Mouse (Mus musculus): Measurements from ENCODE around the gene Magoh. TPM values are rescaled to one million over a fixed set of nuclear protein-coding genes. Genes with fewer than 3 reads are reported as not detected.

The Magoh gene
- 73.3 and 78.1 TPM in 2 replicates for polyA plus RNA-seq (2021; fragmentation: Nextera tagmentation)
- long read RNA-seq, experiment 1, transcript Magoh-201 (5 exons, 692 nt) = major isoform, 37 of 39 reads
- long read RNA-seq, experiment 1, partial matches to known transcripts = 1 of 39 reads
- long read RNA-seq, experiment 1, other reads (novel, unspliced or antisense) = 1 of 39 reads
- long read RNA-seq, experiment 2, transcript Magoh-201 (5 exons, 692 nt) = major isoform, 5 of 10 reads
- long read RNA-seq, experiment 2, partial matches to known transcripts = 4 of 10 reads
- long read RNA-seq, experiment 2, other reads (novel, unspliced or antisense) = 1 of 10 reads

DNA sequence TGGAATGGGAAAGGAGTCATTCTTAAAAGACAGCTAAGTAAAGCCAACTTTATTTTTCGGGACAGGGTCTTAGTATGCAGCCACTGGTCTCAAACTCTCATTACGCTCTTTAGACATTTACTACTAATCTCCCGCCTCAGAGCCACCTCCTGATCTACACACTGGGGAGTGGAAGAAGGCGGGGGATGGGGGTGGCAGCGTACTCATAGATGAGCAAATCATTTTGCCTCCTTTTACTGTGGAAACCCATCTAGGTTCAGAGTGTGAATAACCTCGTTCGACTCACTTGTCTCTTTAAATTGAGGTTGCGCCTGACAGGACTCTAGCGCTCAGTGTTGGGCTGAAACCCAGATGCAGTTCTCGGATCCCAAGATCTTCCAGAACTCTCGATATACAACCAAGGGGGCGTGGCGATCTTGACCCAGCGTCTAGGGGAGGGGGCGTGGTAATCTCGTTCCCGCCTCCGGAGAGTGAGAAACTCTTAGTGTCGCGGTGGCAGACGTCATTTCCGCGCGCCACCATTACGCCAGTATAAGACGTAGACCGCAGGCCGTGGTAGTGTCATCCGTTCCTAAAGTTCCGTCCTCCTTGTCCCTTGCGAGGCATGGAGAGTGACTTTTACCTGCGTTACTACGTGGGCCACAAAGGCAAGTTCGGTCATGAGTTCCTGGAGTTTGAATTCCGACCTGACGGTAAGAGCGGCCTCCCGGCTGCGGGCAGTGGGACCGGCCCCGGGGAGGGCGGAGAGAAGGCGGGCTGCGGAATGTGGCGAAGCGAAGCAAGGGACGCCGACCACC lies at the start of gene Magoh:
Magoh (plus strand) TSS at position 502 of the 797 bp plus-strand sequence.

DNA sequence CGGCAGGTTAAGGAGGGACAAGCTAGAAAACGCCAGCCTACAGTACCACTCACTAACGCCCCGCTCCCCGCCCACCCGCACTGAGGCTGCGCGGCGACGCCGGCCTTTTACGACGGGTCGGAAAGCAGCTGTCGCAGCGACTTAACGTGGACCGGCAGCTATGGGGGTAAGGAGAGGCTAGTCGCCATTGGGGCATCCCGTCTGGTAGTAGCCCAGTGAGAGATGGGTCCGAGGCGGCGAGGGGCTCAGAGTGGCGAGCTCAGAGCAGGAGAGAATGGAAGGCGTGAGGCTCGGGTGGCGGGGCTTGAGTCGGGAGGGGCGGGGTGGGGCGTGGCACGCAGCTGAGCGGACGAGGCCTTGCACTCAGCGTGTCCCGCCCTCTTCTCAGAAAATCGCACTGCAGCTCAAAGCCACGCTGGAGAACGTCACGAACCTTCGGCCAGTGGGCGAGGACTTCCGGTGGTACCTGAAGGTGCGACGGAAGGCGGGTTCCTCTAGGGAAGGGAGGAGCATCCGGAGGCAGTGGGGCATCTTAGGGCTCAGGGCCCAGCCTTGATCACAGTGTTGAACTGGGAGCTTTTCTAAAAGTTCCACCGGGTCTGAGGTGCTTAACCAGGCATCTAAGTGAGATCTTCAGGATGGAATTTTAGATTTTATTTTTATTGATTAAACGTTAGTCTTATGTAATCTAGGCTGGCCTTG lies 10.3 kb downstream of the Magoh start, which contains the start of gene 0610037L13Rik:
0610037L13Rik (plus strand) TSS at position 83 of the 702 bp plus-strand sequence.

DNA sequence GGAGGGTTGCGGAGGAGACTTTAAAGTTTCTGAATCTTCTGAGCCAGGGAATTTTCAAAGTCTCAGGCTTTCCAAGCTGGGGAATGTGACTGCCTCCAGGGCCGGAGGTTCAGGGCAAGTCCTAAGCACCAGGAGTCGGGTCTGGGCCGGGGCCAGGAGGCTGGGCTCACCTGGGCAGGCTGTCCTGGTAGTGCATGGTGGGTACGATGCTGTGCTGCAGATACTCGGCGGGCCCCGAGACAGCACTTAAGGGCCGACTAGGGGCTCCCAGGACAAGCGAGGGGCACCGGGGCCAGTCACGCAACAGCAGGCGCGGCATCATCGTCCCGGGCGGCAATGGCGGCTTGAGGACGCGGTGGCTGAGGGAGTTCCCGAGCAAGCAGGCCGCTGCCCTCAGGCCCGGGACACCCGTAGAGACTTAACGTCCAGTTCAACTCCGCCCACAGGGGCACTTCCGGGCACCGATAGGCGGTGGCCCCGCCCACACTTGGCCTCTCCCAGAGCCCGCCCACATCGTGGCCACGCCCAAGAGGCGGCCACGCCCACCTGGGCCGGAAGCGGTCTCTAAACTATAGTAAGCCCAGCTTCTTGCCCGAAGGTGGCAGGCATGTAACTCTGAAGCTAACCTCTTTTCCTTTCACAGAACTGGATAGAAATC lies 43.7 kb downstream of the Magoh start, which contains the start of gene Cpt2:
Cpt2 (minus strand) TSS at position 466 of the 658 bp plus-strand sequence.

Other genes with a start within 250 kb of the Magoh start
- 1.1 TPM in 2 replicates for gene Dmrtb1, start 195.5 kb upstream of the Magoh start, polyA plus RNA-seq (2021; fragmentation: Nextera tagmentation)
- 3.9 and 4.4 TPM in 2 replicates for gene Lrp8, start 77.5 kb upstream of the Magoh start, polyA plus RNA-seq (2021; fragmentation: Nextera tagmentation)
- gene 0610037L13Rik, start 10.1 kb downstream of the Magoh start, polyA plus RNA-seq (2021; fragmentation: Nextera tagmentation) = 87.1 and 87.2 TPM in 2 replicates
- 12.4 and 15.8 TPM in 2 replicates for gene Cpt2, start 43.9 kb downstream of the Magoh start, polyA plus RNA-seq (2021; fragmentation: Nextera tagmentation)
- gene Slc1a7, start 88.6 kb downstream of the Magoh start, polyA plus RNA-seq (2021; fragmentation: Nextera tagmentation) = 0.05 TPM in 1 of 2 replicates, not detected in the other
- 0.95 and 0.97 TPM in 2 replicates for gene Podn, start 216.7 kb downstream of the Magoh start, polyA plus RNA-seq (2021; fragmentation: Nextera tagmentation)

Data from layer of hippocampus, adult 6 months (tissue).